Mouse (Mus musculus): ENCODE data around the gene Kif3a. TPM values are rescaled to one million over a fixed set of nuclear protein-coding genes. Genes with fewer than 3 reads are reported as not detected.

The Kif3a gene
- total RNA-seq, 1 experiment = 11.1 TPM

- Histone ChIP-seq H3K4me1 (ENCODE audit: control insufficient read depth in 2 of 2, insufficient read depth in 2 of 2, low read length in 2 of 2, poor library complexity in 1 of 2) (peaks cover 0 to 9% of the 10 kb centered on the region in 2 experiments; a peak in 2 of 4 replicates), H3K9ac (ENCODE audit: insufficient read depth, low read depth, low read length, poor library complexity, severe bottlenecking) (no peak overlapping the region), H3K4me3 (ENCODE audit: insufficient read depth in 1 of 2, low read depth in 1 of 2, low read length in 2 of 2, poor library complexity in 1 of 2, severe bottlenecking in 1 of 2) (no peak overlapping the region), H3K9me3 (ENCODE audit: control insufficient read depth, insufficient read depth, low read depth, low read length) (no peaks in the 10 kb centered on the region), H3K27ac (ENCODE audit: insufficient read depth, low read depth, low read length, poor library complexity, severe bottlenecking) (no peak overlapping the region), H3K36me3 (ENCODE audit: control insufficient read depth, insufficient read depth, low read length, poor library complexity, severe bottlenecking) (no peaks in the 10 kb centered on the region; the same call in 1 of the 2 replicates)
- in situ Hi-C loops (cut with MboI; ENCODE audit: low sequenced_read_pairs in 2 of 2, unreplicated experiment in 2 of 2) = no loop called here
- DNase-seq (ENCODE audit: low read depth, low spot score) = no peak
- no peak for TF ChIP-seq ZC3H11A (IDR thresholded peaks at IDR 0.05; ENCODE audit: borderline replicate concordance, low read depth, low read length)
Measured at GRCm38 (mm10) chr11:53529253-53529557, 38.0 kb upstream of the Kif3a start.

- no peak overlapping the region for H3K27ac ChIP-seq (ENCODE audit: insufficient read depth, low read depth, low read length, poor library complexity, severe bottlenecking)
- no peak overlapping the region for H3K4me3 ChIP-seq (ENCODE audit: insufficient read depth in 1 of 2, low read depth in 1 of 2, low read length in 2 of 2, poor library complexity in 1 of 2, severe bottlenecking in 1 of 2)
- TF ChIP-seq MAFK (IDR thresholded peaks at IDR 0.05; ENCODE audit: insufficient read depth, low read depth, low read length) (no peak), ZC3H11A (IDR thresholded peaks at IDR 0.05; ENCODE audit: borderline replicate concordance, low read depth, low read length) (no peak), HCFC1 (IDR thresholded peaks at IDR 0.05; ENCODE audit: borderline replicate concordance, insufficient read depth, low read length) (no peak), CHD2 (IDR thresholded peaks at IDR 0.05; ENCODE audit: low read depth, low read length) (no peak), ZNF384 (IDR thresholded peaks at IDR 0.05; ENCODE audit: low read depth, low read length) (no peak)
- H3K9ac ChIP-seq (ENCODE audit: insufficient read depth, low read depth, low read length, poor library complexity, severe bottlenecking) = no peak overlapping the region
- in situ Hi-C loops (cut with MboI; ENCODE audit: low sequenced_read_pairs in 2 of 2, unreplicated experiment in 2 of 2) = no loop called here
- no peaks in the 10 kb centered on the region for H3K9me3 ChIP-seq (ENCODE audit: control insufficient read depth, insufficient read depth, low read depth, low read length)
- H3K36me3 ChIP-seq (ENCODE audit: control insufficient read depth, insufficient read depth, low read length, poor library complexity, severe bottlenecking) = peaks cover 6% of the 10 kb centered on the region; the same call in 1 of the 2 replicates
- no peak for DNase-seq (ENCODE audit: low read depth, low spot score)
- H3K4me1 ChIP-seq (ENCODE audit: control insufficient read depth in 2 of 2, insufficient read depth in 2 of 2, low read length in 2 of 2, poor library complexity in 1 of 2) = peaks cover 0 to 7% of the 10 kb centered on the region in 2 experiments; a peak in 2 of 4 replicates
Measured at GRCm38 (mm10) chr11:53530001-53530400, 37.2 kb upstream of the Kif3a start.

- no peak for DNase-seq (ENCODE audit: low read depth, low spot score)
- TF ChIP-seq CHD2 (IDR thresholded peaks at IDR 0.05; ENCODE audit: low read depth, low read length) = no peak
- TF ChIP-seq HCFC1 (IDR thresholded peaks at IDR 0.05; ENCODE audit: borderline replicate concordance, insufficient read depth, low read length) = no peak
- no peak for TF ChIP-seq ZC3H11A (IDR thresholded peaks at IDR 0.05; ENCODE audit: borderline replicate concordance, low read depth, low read length)
- TF ChIP-seq MAFK (IDR thresholded peaks at IDR 0.05; ENCODE audit: insufficient read depth, low read depth, low read length) = no peak
- no peak for TF ChIP-seq ZNF384 (IDR thresholded peaks at IDR 0.05; ENCODE audit: low read depth, low read length)
- H3K9ac ChIP-seq (ENCODE audit: insufficient read depth, low read depth, low read length, poor library complexity, severe bottlenecking) = no peak overlapping the region
- H3K9me3 ChIP-seq (ENCODE audit: control insufficient read depth, insufficient read depth, low read depth, low read length) = no peaks in the 10 kb centered on the region
- H3K36me3 ChIP-seq (ENCODE audit: control insufficient read depth, insufficient read depth, low read length, poor library complexity, severe bottlenecking) = peaks cover 14% of the 10 kb centered on the region; the same call in 1 of the 2 replicates
- no peak overlapping the region for H3K27ac ChIP-seq (ENCODE audit: insufficient read depth, low read depth, low read length, poor library complexity, severe bottlenecking)
- no peak overlapping the region for H3K4me3 ChIP-seq (ENCODE audit: insufficient read depth in 1 of 2, low read depth in 1 of 2, low read length in 2 of 2, poor library complexity in 1 of 2, severe bottlenecking in 1 of 2)
- H3K4me1 ChIP-seq (ENCODE audit: control insufficient read depth in 2 of 2, insufficient read depth in 2 of 2, low read length in 2 of 2, poor library complexity in 1 of 2) = peaks cover 0 to 2% of the 10 kb centered on the region in 2 experiments; a peak in 1 of 4 replicates
- in situ Hi-C loops (cut with MboI; ENCODE audit: low sequenced_read_pairs in 2 of 2, unreplicated experiment in 2 of 2) = no loop called here
Measured at GRCm38 (mm10) chr11:53531578-53532230, 35.5 kb upstream of the Kif3a start.

GRCm38 (mm10) chr11:53532231-53532620 lies 35.0 kb upstream of the Kif3a start:
- H3K27ac ChIP-seq (ENCODE audit: insufficient read depth, low read depth, low read length, poor library complexity, severe bottlenecking) = no peak overlapping the region
- no peak overlapping the region for H3K9ac ChIP-seq (ENCODE audit: insufficient read depth, low read depth, low read length, poor library complexity, severe bottlenecking)
- in situ Hi-C loops (cut with MboI; ENCODE audit: low sequenced_read_pairs in 2 of 2, unreplicated experiment in 2 of 2) = no loop called here
- H3K9me3 ChIP-seq (ENCODE audit: control insufficient read depth, insufficient read depth, low read depth, low read length) = no peaks in the 10 kb centered on the region
- H3K36me3 ChIP-seq (ENCODE audit: control insufficient read depth, insufficient read depth, low read length, poor library complexity, severe bottlenecking) = peaks cover 14% of the 10 kb centered on the region; the same call in 1 of the 2 replicates
- peaks cover 0 to 2% of the 10 kb centered on the region in 2 experiments; a peak in 1 of 4 replicates for H3K4me1 ChIP-seq (ENCODE audit: control insufficient read depth in 2 of 2, insufficient read depth in 2 of 2, low read length in 2 of 2, poor library complexity in 1 of 2)
- TF ChIP-seq HCFC1 (IDR thresholded peaks at IDR 0.05; ENCODE audit: borderline replicate concordance, insufficient read depth, low read length) = no peak
- no peak for TF ChIP-seq ZC3H11A (IDR thresholded peaks at IDR 0.05; ENCODE audit: borderline replicate concordance, low read depth, low read length)
- TF ChIP-seq ZNF384 (IDR thresholded peaks at IDR 0.05; ENCODE audit: low read depth, low read length) = peak; percentile 88
- 0 out of 2 replicates have a peak, but pooled peaks have one; percentile 20 for TF ChIP-seq MAFK (IDR thresholded peaks at IDR 0.05; ENCODE audit: insufficient read depth, low read depth, low read length)
- TF ChIP-seq CHD2 (IDR thresholded peaks at IDR 0.05; ENCODE audit: low read depth, low read length) = no peak
- no peak overlapping the region for H3K4me3 ChIP-seq (ENCODE audit: insufficient read depth in 1 of 2, low read depth in 1 of 2, low read length in 2 of 2, poor library complexity in 1 of 2, severe bottlenecking in 1 of 2)
- DNase-seq (ENCODE audit: low read depth, low spot score) = no peak
